Mouse (Mus musculus): ENCODE results near the gene Tchh.

DNA sequence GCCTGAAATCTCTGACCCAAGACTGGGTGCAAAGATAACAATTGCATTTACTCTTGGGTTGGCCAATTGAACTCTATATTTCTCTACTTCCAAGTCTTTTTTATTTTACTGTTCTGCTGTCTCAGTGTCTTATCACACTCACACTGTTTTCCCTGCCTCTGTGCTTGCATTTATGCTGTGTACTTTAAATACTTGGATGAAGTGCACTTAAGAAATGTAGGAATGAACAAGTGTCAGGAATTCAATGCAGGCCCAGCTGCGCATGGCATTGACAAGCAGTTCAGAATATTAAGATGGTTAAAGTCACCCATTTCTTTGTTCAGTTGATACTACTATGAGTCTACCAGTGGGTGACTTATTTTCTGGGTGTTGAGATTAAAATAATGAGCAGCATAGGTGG, 37.9 kb downstream of the Tchh start:
- TF ChIP-seq CTCF (IDR thresholded peaks at IDR 0.05; ENCODE audit: borderline replicate concordance, insufficient read depth, low read length) (no peak), POLR2A (IDR thresholded peaks at IDR 0.05; ENCODE audit: low read depth, low read length) (no peak)
